Mouse (Mus musculus): Measurements from ENCODE around the gene Dio1. TPM values are rescaled to one million over a fixed set of nuclear protein-coding genes. Genes with fewer than 3 reads are reported as not detected.

The Dio1 gene
- polyA plus RNA-seq, 1 experiment from 2014 or later = not detected

GRCm38 (mm10) chr4:107344612-107345011 lies 37.6 kb upstream of the Dio1 start:
- no peaks in the 10 kb centered on the region; the same call in none of the 2 replicates for H3K36me3 ChIP-seq (ENCODE audit: control insufficient read depth, insufficient read depth, low read length)
- H3K9ac ChIP-seq (replicated peaks; ENCODE audit: low read depth, low read length) = no peak overlapping the region
- no peaks in the 10 kb centered on the region for H3K9me3 ChIP-seq (ENCODE audit: control insufficient read depth, low read depth, low read length)
- no peak overlapping the region for H3K4me2 ChIP-seq (replicated peaks; ENCODE audit: low read depth, low read length)
- H3K4me3 ChIP-seq (ENCODE audit: low read depth, low read length) = no peak overlapping the region
- H3K27me3 ChIP-seq (ENCODE audit: control insufficient read depth, insufficient read depth, low read length) = no peaks in the 10 kb centered on the region
- no peaks in the 10 kb centered on the region for H3K4me1 ChIP-seq (ENCODE audit: control insufficient read depth, insufficient read depth, low read length)
- H3K27ac ChIP-seq (ENCODE audit: low read length) = no peak overlapping the region
- no peak for ATAC-seq (ENCODE audit: insufficient number of reproducible peaks, insufficient read depth, low FRiP score, low read depth)
- WGBS = 83% methylated on average over 7 of the region's 7 CpGs

DNA sequence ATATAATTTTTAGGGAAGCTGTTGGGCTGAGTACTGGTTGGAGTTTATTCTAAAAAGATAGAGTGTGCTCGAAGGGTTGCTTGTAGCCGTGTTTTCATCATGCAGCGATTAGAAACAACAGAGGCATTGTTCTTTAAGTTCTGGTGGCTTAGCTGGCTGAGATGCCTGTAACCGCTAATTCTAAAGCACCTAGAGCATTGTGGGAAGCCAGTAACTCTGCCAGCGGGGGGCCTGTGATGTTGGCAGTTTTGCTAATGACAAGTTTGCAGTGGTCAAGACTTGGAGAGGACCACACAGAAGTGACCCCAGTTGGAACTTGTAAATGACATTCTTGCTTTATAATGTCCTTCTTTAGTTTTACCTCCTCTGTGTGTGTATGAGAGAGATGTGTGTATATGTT lies 34.4 kb upstream of the Dio1 start:
- no peak overlapping the region for H3K4me2 ChIP-seq (replicated peaks; ENCODE audit: low read depth, low read length)
- no peaks in the 10 kb centered on the region; the same call in none of the 2 replicates for H3K36me3 ChIP-seq (ENCODE audit: control insufficient read depth, insufficient read depth, low read length)
- no peak overlapping the region for H3K4me3 ChIP-seq (ENCODE audit: low read depth, low read length)
- no peaks in the 10 kb centered on the region for H3K9me3 ChIP-seq (ENCODE audit: control insufficient read depth, low read depth, low read length)
- WGBS = 75% methylated on average over 5 of the region's 5 CpGs
- no peaks in the 10 kb centered on the region for H3K27me3 ChIP-seq (ENCODE audit: control insufficient read depth, insufficient read depth, low read length)
- no peak overlapping the region for H3K9ac ChIP-seq (replicated peaks; ENCODE audit: low read depth, low read length)
- no peak overlapping the region for H3K27ac ChIP-seq (ENCODE audit: low read length)
- no peak for ATAC-seq (ENCODE audit: insufficient number of reproducible peaks, insufficient read depth, low FRiP score, low read depth)
- H3K4me1 ChIP-seq (ENCODE audit: control insufficient read depth, insufficient read depth, low read length) = no peaks in the 10 kb centered on the region

- Histone ChIP-seq H3K27ac (ENCODE audit: low read length) (no peak overlapping the region), H3K27me3 (ENCODE audit: control insufficient read depth, insufficient read depth, low read length) (no peaks in the 10 kb centered on the region), H3K9me3 (ENCODE audit: control insufficient read depth, low read depth, low read length) (no peaks in the 10 kb centered on the region), H3K4me1 (ENCODE audit: control insufficient read depth, insufficient read depth, low read length) (no peaks in the 10 kb centered on the region), H3K4me3 (ENCODE audit: low read depth, low read length) (no peak overlapping the region), H3K4me2 (replicated peaks; ENCODE audit: low read depth, low read length) (no peak overlapping the region), H3K9ac (replicated peaks; ENCODE audit: low read depth, low read length) (no peak overlapping the region), H3K36me3 (ENCODE audit: control insufficient read depth, insufficient read depth, low read length) (no peaks in the 10 kb centered on the region)
- ATAC-seq (ENCODE audit: insufficient number of reproducible peaks, insufficient read depth, low FRiP score, low read depth) = no peak
- WGBS = 91% methylated on average over 5 of the region's 5 CpGs
Observed at GRCm38 (mm10) chr4:107337455-107337854, 30.5 kb upstream of the Dio1 start.

DNA sequence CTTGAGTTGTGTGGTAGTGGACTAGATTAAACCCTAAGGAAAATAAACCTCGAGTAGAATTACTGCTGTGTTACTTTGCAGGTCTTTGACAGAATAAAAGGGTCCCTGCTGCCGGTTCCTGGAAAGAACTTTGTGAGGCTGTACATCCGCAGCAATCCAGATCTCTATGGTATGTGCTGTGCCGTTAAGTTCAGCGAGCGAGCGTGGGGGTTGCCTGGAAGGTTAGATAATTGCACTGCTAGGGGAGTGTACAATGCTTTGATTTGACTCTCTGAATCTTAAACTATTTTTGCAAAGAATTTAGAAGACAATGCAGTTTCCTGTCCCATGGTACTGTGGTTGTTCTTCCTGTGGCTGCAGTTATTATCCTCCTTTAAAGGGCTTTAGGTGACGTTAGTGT lies 29.4 kb upstream of the Dio1 start:
- Histone ChIP-seq H3K36me3 (ENCODE audit: control insufficient read depth, insufficient read depth, low read length) (no peaks in the 10 kb centered on the region), H3K27ac (ENCODE audit: low read length) (no peak overlapping the region), H3K4me3 (ENCODE audit: low read depth, low read length) (no peak overlapping the region), H3K4me2 (replicated peaks; ENCODE audit: low read depth, low read length) (no peak overlapping the region), H3K4me1 (ENCODE audit: control insufficient read depth, insufficient read depth, low read length) (no peaks in the 10 kb centered on the region), H3K27me3 (ENCODE audit: control insufficient read depth, insufficient read depth, low read length) (no peaks in the 10 kb centered on the region), H3K9me3 (ENCODE audit: control insufficient read depth, low read depth, low read length) (no peaks in the 10 kb centered on the region), H3K9ac (replicated peaks; ENCODE audit: low read depth, low read length) (no peak overlapping the region)
- WGBS = 71% methylated on average over 8 of the region's 8 CpGs
- ATAC-seq (ENCODE audit: insufficient number of reproducible peaks, insufficient read depth, low FRiP score, low read depth) = no peak

GRCm38 (mm10) chr4:107333514-107333913 lies 26.5 kb upstream of the Dio1 start:
- no peaks in the 10 kb centered on the region for H3K4me1 ChIP-seq (ENCODE audit: control insufficient read depth, insufficient read depth, low read length)
- H3K4me2 ChIP-seq (replicated peaks; ENCODE audit: low read depth, low read length) = no peak overlapping the region
- 94% methylated on average over 4 of the region's 4 CpGs for WGBS
- H3K27ac ChIP-seq (ENCODE audit: low read length) = no peak overlapping the region
- no peak overlapping the region for H3K4me3 ChIP-seq (ENCODE audit: low read depth, low read length)
- no peak overlapping the region for H3K9ac ChIP-seq (replicated peaks; ENCODE audit: low read depth, low read length)
- no peak for ATAC-seq (ENCODE audit: insufficient number of reproducible peaks, insufficient read depth, low FRiP score, low read depth)
- H3K27me3 ChIP-seq (ENCODE audit: control insufficient read depth, insufficient read depth, low read length) = no peaks in the 10 kb centered on the region
- no peaks in the 10 kb centered on the region for H3K36me3 ChIP-seq (ENCODE audit: control insufficient read depth, insufficient read depth, low read length)
- H3K9me3 ChIP-seq (ENCODE audit: control insufficient read depth, low read depth, low read length) = no peaks in the 10 kb centered on the region

- Histone ChIP-seq H3K9me3 (ENCODE audit: control insufficient read depth, low read depth, low read length) (no peaks in the 10 kb centered on the region), H3K27ac (ENCODE audit: low read length) (no peak overlapping the region), H3K36me3 (ENCODE audit: control insufficient read depth, insufficient read depth, low read length) (peaks cover 3% of the 10 kb centered on the region; the same call in 1 of the 2 replicates), H3K4me2 (replicated peaks; ENCODE audit: low read depth, low read length) (no peak overlapping the region), H3K27me3 (ENCODE audit: control insufficient read depth, insufficient read depth, low read length) (no peaks in the 10 kb centered on the region), H3K4me3 (ENCODE audit: low read depth, low read length) (no peak overlapping the region), H3K4me1 (ENCODE audit: control insufficient read depth, insufficient read depth, low read length) (no peaks in the 10 kb centered on the region), H3K9ac (replicated peaks; ENCODE audit: low read depth, low read length) (no peak overlapping the region)
- 89% methylated on average over 8 of the region's 8 CpGs for WGBS
- no peak for ATAC-seq (ENCODE audit: insufficient number of reproducible peaks, insufficient read depth, low FRiP score, low read depth)
Observed at GRCm38 (mm10) chr4:107328530-107328929, 21.6 kb upstream of the Dio1 start.

GRCm38 (mm10) chr4:107323113-107323512 lies 16.1 kb upstream of the Dio1 start:
- Histone ChIP-seq H3K4me1 (ENCODE audit: control insufficient read depth, insufficient read depth, low read length) (no peaks in the 10 kb centered on the region), H3K27me3 (ENCODE audit: control insufficient read depth, insufficient read depth, low read length) (no peaks in the 10 kb centered on the region), H3K9ac (replicated peaks; ENCODE audit: low read depth, low read length) (no peak overlapping the region), H3K27ac (ENCODE audit: low read length) (no peak overlapping the region), H3K36me3 (ENCODE audit: control insufficient read depth, insufficient read depth, low read length) (peaks cover 21% of the 10 kb centered on the region), H3K4me3 (ENCODE audit: low read depth, low read length) (no peak overlapping the region), H3K9me3 (ENCODE audit: control insufficient read depth, low read depth, low read length) (no peaks in the 10 kb centered on the region), H3K4me2 (replicated peaks; ENCODE audit: low read depth, low read length) (no peak overlapping the region)
- no peak for ATAC-seq (ENCODE audit: insufficient number of reproducible peaks, insufficient read depth, low FRiP score, low read depth)
- WGBS = 87% methylated on average over 2 of the region's 2 CpGs

DNA sequence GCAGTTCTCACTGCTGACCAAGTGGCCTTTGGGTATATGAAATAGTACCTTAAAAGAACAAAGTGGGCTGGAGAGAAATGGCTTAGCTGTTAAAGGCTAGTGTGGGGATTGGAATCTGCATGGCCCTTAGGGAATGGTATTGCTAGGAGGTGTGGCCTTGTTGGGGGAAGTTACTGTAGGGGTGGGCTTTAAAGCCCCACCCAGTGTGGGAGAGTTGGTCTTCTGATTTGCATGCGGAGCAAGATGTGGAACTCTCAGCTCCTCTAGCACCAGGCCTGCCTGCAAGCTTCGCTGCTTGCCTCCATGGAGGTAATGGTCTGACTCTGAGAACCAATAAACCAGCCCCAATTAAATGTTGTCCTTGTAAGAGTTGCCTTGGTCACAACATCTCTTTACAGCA lies 14.1 kb upstream of the Dio1 start:
- no peak overlapping the region for H3K27ac ChIP-seq (ENCODE audit: low read length)
- no peak for ATAC-seq (ENCODE audit: insufficient number of reproducible peaks, insufficient read depth, low FRiP score, low read depth)
- H3K36me3 ChIP-seq (ENCODE audit: control insufficient read depth, insufficient read depth, low read length) = peaks cover 21% of the 10 kb centered on the region
- H3K4me1 ChIP-seq (ENCODE audit: control insufficient read depth, insufficient read depth, low read length) = no peaks in the 10 kb centered on the region
- H3K27me3 ChIP-seq (ENCODE audit: control insufficient read depth, insufficient read depth, low read length) = no peaks in the 10 kb centered on the region
- 76% methylated on average over 2 of the region's 2 CpGs for WGBS
- no peak overlapping the region for H3K4me2 ChIP-seq (replicated peaks; ENCODE audit: low read depth, low read length)
- H3K4me3 ChIP-seq (ENCODE audit: low read depth, low read length) = no peak overlapping the region
- H3K9ac ChIP-seq (replicated peaks; ENCODE audit: low read depth, low read length) = no peak overlapping the region
- H3K9me3 ChIP-seq (ENCODE audit: control insufficient read depth, low read depth, low read length) = no peaks in the 10 kb centered on the region

- no peak overlapping the region for H3K27ac ChIP-seq (ENCODE audit: low read length)
- no peaks in the 10 kb centered on the region for H3K9me3 ChIP-seq (ENCODE audit: control insufficient read depth, low read depth, low read length)
- no peak overlapping the region for H3K4me3 ChIP-seq (ENCODE audit: low read depth, low read length)
- H3K4me1 ChIP-seq (ENCODE audit: control insufficient read depth, insufficient read depth, low read length) = peaks cover 3% of the 10 kb centered on the region; the same call in 1 of the 2 replicates
- H3K4me2 ChIP-seq (replicated peaks; ENCODE audit: low read depth, low read length) = no peak overlapping the region
- no peaks in the 10 kb centered on the region for H3K27me3 ChIP-seq (ENCODE audit: control insufficient read depth, insufficient read depth, low read length)
- WGBS = 79% methylated on average over 8 of the region's 8 CpGs
- no peak for ATAC-seq (ENCODE audit: insufficient number of reproducible peaks, insufficient read depth, low FRiP score, low read depth)
- peaks cover 18% of the 10 kb centered on the region for H3K36me3 ChIP-seq (ENCODE audit: control insufficient read depth, insufficient read depth, low read length)
- H3K9ac ChIP-seq (replicated peaks; ENCODE audit: low read depth, low read length) = no peak overlapping the region
Observed at GRCm38 (mm10) chr4:107318646-107319045, 11.7 kb upstream of the Dio1 start.

All from stomach, embryonic 14.5 days (tissue).